Mouse (Mus musculus): ENCODE measurements around the gene Foxo6. TPM values are rescaled to one million over a fixed set of nuclear protein-coding genes. Genes with fewer than 3 reads are reported as not detected.

Foxo6 gene
- total RNA-seq (2014; rRNA removed) (40.8 and 44.0 TPM in 2 replicates), polyA plus RNA-seq (2015; fragmentation: Nextera tagmentation; extraction: Ambion mirVana) (3.5 and 3.6 TPM in 2 replicates)

DNA sequence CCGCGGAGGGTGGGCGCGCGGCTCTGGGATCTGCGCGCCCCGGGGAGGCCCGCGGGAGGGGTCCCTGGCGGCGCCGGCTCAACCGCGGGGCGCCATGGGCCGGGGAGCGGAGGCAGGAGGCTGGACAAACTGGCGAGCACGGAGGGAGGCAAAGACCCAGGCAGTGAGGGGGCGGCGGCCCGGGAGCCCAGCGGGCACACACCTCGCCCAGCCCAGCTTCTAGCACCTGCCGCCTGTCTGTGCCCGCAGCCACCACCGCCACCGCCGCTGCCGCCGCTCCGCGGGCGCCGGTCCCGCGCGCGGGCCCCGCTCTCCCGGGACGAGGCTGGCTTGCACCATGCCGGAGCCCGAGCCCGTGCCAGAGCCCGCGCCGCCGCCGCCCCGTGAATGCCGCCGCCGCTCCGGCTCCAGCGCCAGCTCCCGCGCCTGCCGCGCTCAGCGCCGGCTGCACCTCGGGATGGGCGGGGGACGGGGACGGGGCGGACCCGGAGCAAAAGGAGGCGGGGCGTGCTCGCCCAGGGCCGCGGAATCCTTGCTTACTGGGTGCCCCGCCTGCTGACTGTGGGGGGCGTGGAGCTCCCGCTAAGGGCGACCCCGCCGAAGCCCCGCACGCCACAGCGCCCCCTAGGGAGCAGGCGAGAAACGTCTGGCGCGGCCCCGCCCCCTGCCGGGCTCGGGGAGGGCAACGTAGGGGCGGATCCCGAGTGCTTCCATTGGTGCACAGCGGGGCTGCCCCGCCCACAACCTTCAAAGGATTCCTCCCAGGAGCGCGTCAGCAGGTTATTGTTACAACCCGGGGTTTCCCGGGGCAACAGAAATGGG, at the start of gene Foxo6:
TSS of gene Foxo6 (minus strand) at position 60 of the 822 bp plus-strand sequence.
- peak within 1 kb of the TSS; percentile 85 for H3K9ac ChIP-seq
- 3% methylated on average over 79 of the region's 99 CpGs for WGBS
- peak within 1 kb of the TSS; percentile 92 for H3K4me2 ChIP-seq (ENCODE audit: low read depth)
- peak; percentile 98 for DNase-seq
- H3K4me3 ChIP-seq (ENCODE audit: low read depth, low read length), result peak within 1 kb of the TSS; percentile 85
- peak within 1 kb of the TSS; percentile 90 for H3K27ac ChIP-seq (ENCODE audit: low read depth, low read length)
- no peaks in the 10 kb centered on the region for H3K9me3 ChIP-seq (ENCODE audit: low read length)
- H3K27me3 ChIP-seq (ENCODE audit: insufficient read depth, low read length), result no peaks in the 10 kb centered on the region
- peaks cover 14% of the 10 kb centered on the region for H3K4me1 ChIP-seq (ENCODE audit: insufficient read depth)
- H3K36me3 ChIP-seq (ENCODE audit: insufficient read depth), result no peaks in the 10 kb centered on the region
- peak; percentile 89 for ATAC-seq
- peak; percentile 94 for TF ChIP-seq CTCF (IDR thresholded peaks at IDR 0.05; ENCODE audit: low read depth)

DNA sequence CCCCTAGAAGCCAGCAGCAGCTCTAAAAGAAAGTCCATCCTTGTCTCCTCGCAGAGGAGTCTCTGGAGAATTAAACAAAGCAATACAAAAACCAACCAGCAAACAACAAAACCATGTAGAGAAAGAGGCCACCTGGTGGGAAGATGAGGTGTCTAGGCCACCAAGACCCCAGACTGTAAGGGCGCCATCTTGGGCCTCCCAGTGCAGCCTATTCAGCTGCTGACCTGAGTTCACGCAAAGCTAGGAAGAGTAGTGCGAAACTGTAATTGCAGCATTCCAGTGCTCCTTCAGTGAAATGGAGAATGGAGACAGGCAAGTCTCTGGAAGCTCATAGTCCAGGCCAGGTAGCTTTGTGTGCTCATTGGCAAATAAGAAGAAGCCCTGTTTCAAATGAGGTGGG, 47.2 kb upstream of the Foxo6 start:
- no peak for ATAC-seq
- H3K9ac ChIP-seq, result no peak overlapping the region
- H3K36me3 ChIP-seq (ENCODE audit: insufficient read depth), result no peaks in the 10 kb centered on the region
- no peaks in the 10 kb centered on the region for H3K9me3 ChIP-seq (ENCODE audit: low read length)
- TF ChIP-seq CTCF (IDR thresholded peaks at IDR 0.05; ENCODE audit: low read depth), result no peak
- DNase-seq, result no peak
- H3K27ac ChIP-seq (ENCODE audit: low read depth, low read length), result no peak overlapping the region
- H3K27me3 ChIP-seq (ENCODE audit: insufficient read depth, low read length), result no peaks in the 10 kb centered on the region
- no peak overlapping the region for H3K4me2 ChIP-seq (ENCODE audit: low read depth)
- H3K4me1 ChIP-seq (ENCODE audit: insufficient read depth), result peaks cover 12% of the 10 kb centered on the region; the same call in 1 of the 2 replicates
- H3K4me3 ChIP-seq (ENCODE audit: low read depth, low read length), result no peak overlapping the region
- WGBS, result 96% methylated on average over 4 of the region's 4 CpGs

DNA sequence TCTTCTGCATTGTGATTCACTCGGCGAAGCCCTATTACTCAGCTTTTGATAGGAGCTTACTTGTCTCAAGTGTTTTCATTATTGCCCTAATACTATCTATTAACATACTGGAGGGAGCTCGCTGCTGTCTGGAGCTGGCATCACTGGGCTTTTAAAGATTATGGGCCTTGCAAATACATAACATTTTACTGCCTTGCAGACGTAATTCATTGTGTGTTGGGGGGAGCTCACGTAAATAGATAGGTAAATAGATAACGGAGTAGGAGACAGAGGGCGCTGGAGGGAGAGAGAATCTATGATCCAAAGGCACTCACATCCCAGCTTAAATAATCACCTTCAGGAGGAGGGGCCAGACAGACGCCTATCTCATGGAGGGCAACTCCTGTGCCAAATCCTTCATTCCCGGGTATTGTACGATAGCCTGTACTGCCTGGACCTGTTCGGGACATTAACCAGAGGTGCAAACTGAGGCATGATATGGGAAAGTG, 45.8 kb upstream of the Foxo6 start:
- 6% methylated on average over 11 of the region's 11 CpGs for WGBS
- Histone ChIP-seq H3K9ac (no peak overlapping the region), H3K27ac (ENCODE audit: low read depth, low read length) (peak overlapping the region; percentile 82), H3K4me1 (ENCODE audit: insufficient read depth) (peaks cover 12% of the 10 kb centered on the region; the same call in 1 of the 2 replicates), H3K27me3 (ENCODE audit: insufficient read depth, low read length) (no peaks in the 10 kb centered on the region), H3K4me3 (ENCODE audit: low read depth, low read length) (no peak overlapping the region), H3K4me2 (ENCODE audit: low read depth) (0 out of 2 replicates have a peak overlapping the region, but pooled peaks have one; percentile 15), H3K9me3 (ENCODE audit: low read length) (no peaks in the 10 kb centered on the region), H3K36me3 (ENCODE audit: insufficient read depth) (no peaks in the 10 kb centered on the region)
- DNase-seq, result no peak
- peak; percentile 47 for TF ChIP-seq CTCF (IDR thresholded peaks at IDR 0.05; ENCODE audit: low read depth)
- peak; percentile 88 for ATAC-seq

DNA sequence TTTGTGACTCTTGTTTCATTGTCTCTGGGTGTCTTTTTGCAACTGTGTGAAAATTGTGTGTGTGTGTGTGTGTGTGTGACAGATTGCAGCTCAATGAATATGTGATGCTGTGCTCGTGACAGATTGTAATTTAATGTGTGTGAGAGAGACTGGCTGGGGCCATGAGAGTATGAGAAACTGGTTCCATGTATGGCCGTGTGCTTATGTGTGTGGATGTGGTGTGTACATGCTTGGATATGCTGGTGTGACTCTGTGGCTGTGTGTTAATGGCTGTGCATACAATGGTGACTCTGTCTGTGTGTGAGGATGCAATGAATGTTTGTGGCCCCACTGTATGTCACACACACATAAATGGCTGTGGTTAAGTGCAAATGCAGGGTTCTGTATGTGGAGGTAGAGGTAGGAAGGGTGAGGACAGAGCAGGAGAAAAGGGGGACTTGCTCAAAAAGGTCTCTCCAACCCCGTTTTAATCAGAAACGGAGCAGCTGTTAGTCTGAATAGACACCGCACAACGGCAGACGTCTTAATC, 45.3 kb upstream of the Foxo6 start:
- peak; percentile 65 for DNase-seq
- no peaks in the 10 kb centered on the region for H3K36me3 ChIP-seq (ENCODE audit: insufficient read depth)
- H3K9ac ChIP-seq, result no peak overlapping the region
- WGBS, result 11% methylated on average over 7 of the region's 7 CpGs
- no peaks in the 10 kb centered on the region for H3K9me3 ChIP-seq (ENCODE audit: low read length)
- peak; percentile 83 for ATAC-seq
- no peak overlapping the region for H3K4me3 ChIP-seq (ENCODE audit: low read depth, low read length)
- H3K27me3 ChIP-seq (ENCODE audit: insufficient read depth, low read length), result no peaks in the 10 kb centered on the region
- TF ChIP-seq CTCF (IDR thresholded peaks at IDR 0.05; ENCODE audit: low read depth), result no peak
- peaks cover 12% of the 10 kb centered on the region; the same call in 1 of the 2 replicates for H3K4me1 ChIP-seq (ENCODE audit: insufficient read depth)
- H3K27ac ChIP-seq (ENCODE audit: low read depth, low read length), result peak overlapping the region; percentile 82
- no peak overlapping the region for H3K4me2 ChIP-seq (ENCODE audit: low read depth)

DNA sequence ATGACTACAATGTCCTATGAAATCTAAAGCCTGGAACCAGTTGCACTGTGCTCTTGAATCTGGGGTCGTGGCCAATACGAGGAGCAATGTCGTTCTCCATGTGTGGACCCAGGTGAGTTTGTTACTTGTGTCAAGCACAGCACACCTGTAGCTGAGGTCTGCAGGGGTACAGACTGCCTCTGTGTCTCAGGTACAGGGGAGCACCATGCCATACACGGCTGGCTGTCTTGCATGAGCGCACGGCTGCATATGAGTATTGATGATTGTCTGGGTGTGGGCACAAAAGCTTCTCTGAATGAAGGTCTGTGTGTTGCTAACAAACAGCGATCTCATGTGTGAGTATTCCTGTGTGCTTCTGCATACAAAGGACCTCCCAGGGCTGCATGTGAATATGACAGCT, 44.8 kb upstream of the Foxo6 start:
- TF ChIP-seq CTCF (IDR thresholded peaks at IDR 0.05; ENCODE audit: low read depth), result no peak
- 64% methylated on average over 7 of the region's 7 CpGs for WGBS
- no peaks in the 10 kb centered on the region for H3K36me3 ChIP-seq (ENCODE audit: insufficient read depth)
- DNase-seq, result peak; percentile 65
- no peaks in the 10 kb centered on the region for H3K27me3 ChIP-seq (ENCODE audit: insufficient read depth, low read length)
- H3K9ac ChIP-seq, result no peak overlapping the region
- peaks cover 12% of the 10 kb centered on the region; the same call in 1 of the 2 replicates for H3K4me1 ChIP-seq (ENCODE audit: insufficient read depth)
- H3K4me3 ChIP-seq (ENCODE audit: low read depth, low read length), result no peak overlapping the region
- peak overlapping the region; percentile 82 for H3K27ac ChIP-seq (ENCODE audit: low read depth, low read length)
- H3K4me2 ChIP-seq (ENCODE audit: low read depth), result no peak overlapping the region
- ATAC-seq, result no peak; the same call in 1 of the 2 replicates
- no peaks in the 10 kb centered on the region for H3K9me3 ChIP-seq (ENCODE audit: low read length)

DNA sequence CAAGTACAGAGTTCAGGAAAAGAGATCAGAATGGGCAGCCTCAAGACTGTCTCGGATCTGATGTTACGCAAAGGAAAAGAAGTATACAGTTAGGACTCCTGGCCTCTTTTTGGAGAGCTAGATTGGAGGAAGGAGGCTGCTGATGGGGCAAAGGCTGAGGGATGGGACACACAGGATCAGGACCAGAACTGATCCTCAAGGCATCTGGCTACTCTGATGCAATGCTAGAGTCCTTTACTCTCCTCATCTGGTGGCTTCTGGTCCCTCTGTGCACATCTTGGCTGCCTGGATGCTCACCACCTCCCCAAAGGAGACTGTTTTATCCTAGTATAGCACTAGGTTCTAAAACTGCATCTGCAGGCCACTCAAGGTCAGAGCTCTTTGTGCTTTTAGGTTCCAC, 44.4 kb upstream of the Foxo6 start:
- WGBS, result 94% methylated on average over 2 of the region's 2 CpGs
- H3K36me3 ChIP-seq (ENCODE audit: insufficient read depth), result no peaks in the 10 kb centered on the region
- H3K4me2 ChIP-seq (ENCODE audit: low read depth), result no peak overlapping the region
- H3K9ac ChIP-seq, result no peak overlapping the region
- DNase-seq (no peak), ATAC-seq (no peak)
- no peaks in the 10 kb centered on the region for H3K27me3 ChIP-seq (ENCODE audit: insufficient read depth, low read length)
- 0 out of 2 replicates have a peak overlapping the region, but pooled peaks have one; percentile 48 for H3K27ac ChIP-seq (ENCODE audit: low read depth, low read length)
- no peak overlapping the region for H3K4me3 ChIP-seq (ENCODE audit: low read depth, low read length)
- peaks cover 12% of the 10 kb centered on the region; the same call in 1 of the 2 replicates for H3K4me1 ChIP-seq (ENCODE audit: insufficient read depth)
- no peaks in the 10 kb centered on the region for H3K9me3 ChIP-seq (ENCODE audit: low read length)
- no peak for TF ChIP-seq CTCF (IDR thresholded peaks at IDR 0.05; ENCODE audit: low read depth)

DNA sequence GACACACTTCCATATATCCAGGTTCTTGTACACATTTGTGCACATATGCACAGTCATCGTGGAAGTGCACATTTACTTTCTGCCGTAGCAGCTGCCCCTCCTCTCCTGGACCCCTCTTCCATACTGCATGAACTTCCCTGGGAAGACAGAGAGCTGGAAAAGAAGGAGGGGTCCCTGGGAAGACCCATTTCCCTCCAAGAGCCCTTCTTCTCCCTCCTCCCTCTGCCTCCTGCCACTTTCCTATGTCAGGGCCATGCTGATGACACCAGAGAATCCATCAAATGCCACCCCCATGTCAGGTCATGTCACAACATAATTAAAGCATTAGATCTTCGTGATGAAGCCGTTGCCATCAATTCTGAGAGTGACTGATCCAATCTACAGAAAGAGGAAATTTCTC, 38.6 kb upstream of the Foxo6 start:
- no peaks in the 10 kb centered on the region for H3K9me3 ChIP-seq (ENCODE audit: low read length)
- no peak overlapping the region for H3K4me2 ChIP-seq (ENCODE audit: low read depth)
- WGBS, result 61% methylated on average over 4 of the region's 4 CpGs
- ATAC-seq (peak; percentile 48; the same call in 1 of the 2 replicates), DNase-seq (peak; percentile 26)
- no peaks in the 10 kb centered on the region for H3K4me1 ChIP-seq (ENCODE audit: insufficient read depth)
- H3K9ac ChIP-seq, result no peak overlapping the region
- no peak for TF ChIP-seq CTCF (IDR thresholded peaks at IDR 0.05; ENCODE audit: low read depth)
- H3K4me3 ChIP-seq (ENCODE audit: low read depth, low read length), result no peak overlapping the region
- no peaks in the 10 kb centered on the region for H3K36me3 ChIP-seq (ENCODE audit: insufficient read depth)
- no peak overlapping the region for H3K27ac ChIP-seq (ENCODE audit: low read depth, low read length)
- H3K27me3 ChIP-seq (ENCODE audit: insufficient read depth, low read length), result no peaks in the 10 kb centered on the region
